Mouse (Mus musculus): Measurements from ENCODE around the gene Fars2.
"Not testable (repeated sequence)": the region's sequence is repeated elsewhere in the genome, so short reads cannot be mapped to it uniquely, and the experiment has no call there.

Gene Fars2

DNA sequence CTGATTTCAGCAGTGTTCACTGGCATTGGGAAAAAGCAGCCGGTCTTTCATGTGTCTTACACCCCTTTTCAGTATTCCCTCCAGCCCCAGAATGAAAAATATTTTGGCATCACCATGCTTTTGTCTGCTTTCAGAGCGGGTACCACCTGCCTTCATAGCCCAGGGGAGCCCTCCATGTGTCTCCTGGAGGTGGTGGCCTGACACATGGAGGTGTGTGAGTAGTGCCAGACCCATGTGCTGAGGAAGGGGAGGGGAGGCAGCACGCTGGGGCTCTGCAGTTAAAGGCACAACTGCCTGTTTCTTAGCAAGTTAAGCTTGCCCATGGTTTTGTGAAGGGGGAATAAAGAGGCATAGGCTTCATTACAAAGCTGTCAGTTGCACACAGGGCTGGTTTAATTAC, 176.3 kb downstream of the Fars2 start:
- in situ Hi-C loops (cut with MseI, MboI): loop anchor here (25.0 kb wide), 2 partner anchors 281 to 1019 kb away; no protein-coding TSS in a partner anchor

DNA sequence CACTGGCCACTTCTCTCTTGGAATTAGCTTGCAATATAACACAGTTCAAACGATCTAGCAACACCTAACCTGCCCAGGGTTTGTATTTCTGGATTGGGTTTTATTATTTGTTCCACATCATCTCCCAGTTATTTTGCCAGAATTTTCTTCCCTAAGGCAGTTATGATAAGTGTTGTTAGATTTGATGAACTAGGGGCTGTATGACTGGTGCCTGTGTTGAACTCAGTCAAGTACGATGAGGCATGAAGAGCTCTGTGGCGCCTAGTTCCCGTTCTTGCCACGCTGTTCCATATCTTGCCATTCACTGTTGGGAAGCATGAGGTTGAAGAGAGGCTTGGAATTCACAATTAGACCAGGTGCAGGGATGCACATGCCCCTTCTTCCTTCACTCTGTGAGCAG, 177.3 kb downstream of the Fars2 start:
- in situ Hi-C loops (cut with MseI, MboI): loop anchor here (25.0 kb wide), 2 partner anchors 282 to 1018 kb away; no protein-coding TSS in a partner anchor

DNA sequence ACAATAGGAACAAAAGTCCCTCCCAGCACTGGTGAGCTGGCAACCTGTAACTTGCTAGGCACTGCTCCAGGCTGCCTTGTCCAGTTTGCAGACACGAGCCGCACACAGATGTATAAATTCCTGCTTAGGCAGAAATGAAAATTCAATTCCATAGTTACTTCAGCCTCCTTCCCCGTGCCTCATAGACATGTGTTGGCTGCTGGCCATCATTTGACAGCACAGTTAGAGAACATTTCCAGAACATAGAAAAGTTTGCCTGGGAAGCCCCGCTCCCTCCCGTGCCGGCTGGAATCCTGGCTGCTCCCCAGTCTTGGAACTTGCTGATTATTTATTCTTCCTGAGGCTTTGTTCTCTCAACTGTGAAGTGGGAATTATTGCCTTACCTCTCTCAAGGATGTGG, 178.6 kb downstream of the Fars2 start:
- in situ Hi-C loops (cut with MseI, MboI): loop anchor here (25.0 kb wide), 2 partner anchors 284 to 1016 kb away; no protein-coding TSS in a partner anchor

DNA sequence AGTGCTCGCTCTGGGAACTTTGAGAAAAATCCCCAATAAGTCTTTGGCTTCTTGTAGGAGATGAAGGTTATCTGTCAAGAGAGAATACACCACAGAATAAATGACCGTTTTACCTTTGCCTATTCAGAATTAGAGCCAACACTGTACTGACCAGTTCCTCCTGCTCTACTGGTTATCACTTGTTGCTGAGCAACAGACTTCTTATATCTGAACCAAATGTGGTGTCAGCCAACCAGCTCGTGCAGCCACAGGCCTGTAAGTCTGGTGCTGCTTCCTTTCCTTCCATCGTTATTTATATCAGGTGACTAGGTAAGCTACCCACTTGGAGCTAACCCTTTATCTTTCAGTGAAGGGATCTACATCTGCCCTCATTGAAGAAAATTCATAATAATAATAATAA, 179.4 kb downstream of the Fars2 start:
- in situ Hi-C loops (cut with MseI, MboI): loop anchor here (25.0 kb wide), 2 partner anchors 284 to 1016 kb away; no protein-coding TSS in a partner anchor

DNA sequence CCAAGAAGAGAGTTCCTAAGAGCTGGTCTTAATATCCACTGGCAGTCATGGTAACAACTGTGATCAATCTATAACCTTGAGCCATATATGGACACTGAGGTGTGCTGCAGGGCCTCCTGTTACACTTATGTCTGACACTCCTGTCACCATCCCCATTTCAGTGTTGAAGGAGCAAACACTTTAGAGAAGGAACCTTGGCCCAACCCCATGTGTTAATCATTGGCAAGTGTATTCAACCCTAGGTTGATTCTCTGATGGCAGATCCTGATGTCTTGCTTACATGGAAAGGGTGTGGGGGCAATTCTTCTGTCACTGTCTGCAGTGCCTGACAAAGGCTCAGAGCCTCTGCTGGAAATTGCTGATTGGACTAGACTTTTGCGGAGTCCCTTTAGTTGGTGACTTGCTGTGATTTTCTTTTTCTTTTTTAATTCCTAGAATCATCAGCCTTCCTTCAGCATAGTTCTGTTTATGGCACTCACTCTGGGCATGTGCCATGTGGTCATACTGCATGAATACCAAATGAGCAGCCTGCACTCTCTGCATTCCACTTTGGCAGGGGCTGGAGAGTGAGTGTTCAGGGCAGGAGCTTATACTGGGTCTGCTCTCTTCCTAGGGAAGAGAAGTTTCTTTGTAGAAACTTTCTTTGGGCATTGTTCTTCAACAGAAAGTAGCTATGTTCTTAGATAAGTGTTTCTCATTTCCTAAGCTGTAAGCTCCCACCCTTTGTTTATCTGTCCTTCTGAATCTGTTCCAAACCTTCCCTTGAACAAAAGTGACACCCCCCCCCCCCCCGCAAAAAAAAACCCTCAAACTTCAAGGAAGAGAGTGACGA, 181.0 kb downstream of the Fars2 start:
- in situ Hi-C loops (cut with MseI, MboI): loop anchor here (25.0 kb wide), 2 partner anchors 286 to 1014 kb away; no protein-coding TSS in a partner anchor

- in situ Hi-C loops (cut with MseI, MboI): loop anchor here (25.0 kb wide), 2 partner anchors 286 to 1014 kb away; no protein-coding TSS in a partner anchor
Observed at GRCm38 (mm10) chr13:36298782-36299031, 181.5 kb downstream of the Fars2 start.

- in situ Hi-C loops (cut with MseI, MboI): no loop called here
Observed at GRCm38 (mm10) chr13:36302770-36303169, 185.6 kb downstream of the Fars2 start.

DNA sequence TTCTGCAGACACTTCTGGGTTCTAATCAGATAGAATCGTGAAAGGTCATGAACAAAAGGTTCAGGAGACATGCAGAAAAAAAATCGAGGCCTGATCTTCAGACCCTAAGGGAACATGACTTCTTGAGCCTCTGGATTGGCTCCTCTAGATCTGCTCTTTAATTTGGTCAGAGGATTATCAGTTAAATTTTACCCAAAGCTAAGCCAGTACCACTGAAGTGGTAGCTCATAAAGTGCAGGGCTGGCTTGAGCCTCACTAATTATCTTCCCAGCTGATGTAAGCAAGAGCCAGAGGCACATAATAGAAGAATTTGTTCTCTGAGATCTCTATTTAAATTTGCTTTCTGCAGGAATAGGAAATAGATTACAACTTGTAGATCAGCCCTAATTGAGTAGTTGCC, 188.1 kb downstream of the Fars2 start:
- in situ Hi-C loops (cut with MseI, MboI): no loop called here

GRCm38 (mm10) chr13:36307386-36307785, 190.2 kb downstream of the Fars2 start:
- in situ Hi-C loops (cut with MseI, MboI): no loop called here

- in situ Hi-C loops (cut with MseI, MboI): no loop called here
Observed at GRCm38 (mm10) chr13:36309160-36309559, 191.9 kb downstream of the Fars2 start.

- in situ Hi-C loops (cut with MseI, MboI): no loop called here
Observed at GRCm38 (mm10) chr13:36314218-36314617, 197.0 kb downstream of the Fars2 start.

- in situ Hi-C loops (cut with MseI, MboI): no loop called here
Observed at GRCm38 (mm10) chr13:36314860-36315800, 197.9 kb downstream of the Fars2 start.

GRCm38 (mm10) chr13:36317824-36318223, 200.6 kb downstream of the Fars2 start:
- in situ Hi-C loops (cut with MseI, MboI): no loop called here

DNA sequence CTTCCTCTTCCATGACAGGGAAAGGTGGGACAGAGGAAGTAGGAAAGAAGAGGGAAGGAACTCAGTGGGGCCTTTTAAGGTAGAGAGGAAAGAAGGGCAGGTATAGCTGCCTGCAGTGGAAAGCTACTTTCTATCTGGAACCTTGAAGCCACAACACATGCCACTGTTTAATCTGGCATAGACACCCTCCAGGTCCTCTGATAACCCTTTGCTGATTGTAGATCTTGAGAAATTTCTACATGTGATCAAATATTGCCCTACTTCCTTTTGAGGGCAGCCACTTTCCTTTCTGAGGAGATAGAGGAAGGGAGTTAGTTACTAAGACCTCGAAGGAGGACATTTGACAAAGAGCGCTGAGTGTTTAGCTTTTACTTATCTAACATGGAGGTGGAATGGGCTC, 207.4 kb downstream of the Fars2 start:
- in situ Hi-C loops (cut with MseI, MboI): no loop called here

DNA sequence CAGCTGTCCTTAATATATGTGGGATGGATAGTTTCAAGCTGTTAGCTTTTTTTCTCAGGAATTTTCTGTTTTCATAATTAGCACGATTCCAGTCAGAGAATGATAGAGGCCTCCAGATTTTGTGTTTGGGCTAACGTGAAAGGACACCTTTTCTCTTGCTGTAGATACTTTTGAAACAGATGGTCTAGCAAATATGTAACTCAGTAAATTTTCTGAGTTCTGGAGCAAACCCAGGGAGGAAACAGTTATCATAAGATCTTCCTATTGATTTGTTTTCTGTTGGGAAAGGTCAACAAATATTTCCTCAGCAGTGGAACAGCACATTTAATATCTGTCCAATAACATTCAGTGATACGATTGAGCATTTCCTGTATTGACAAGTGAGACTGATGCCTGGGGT, 209.3 kb downstream of the Fars2 start:
- in situ Hi-C loops (cut with MseI, MboI): no loop called here

DNA sequence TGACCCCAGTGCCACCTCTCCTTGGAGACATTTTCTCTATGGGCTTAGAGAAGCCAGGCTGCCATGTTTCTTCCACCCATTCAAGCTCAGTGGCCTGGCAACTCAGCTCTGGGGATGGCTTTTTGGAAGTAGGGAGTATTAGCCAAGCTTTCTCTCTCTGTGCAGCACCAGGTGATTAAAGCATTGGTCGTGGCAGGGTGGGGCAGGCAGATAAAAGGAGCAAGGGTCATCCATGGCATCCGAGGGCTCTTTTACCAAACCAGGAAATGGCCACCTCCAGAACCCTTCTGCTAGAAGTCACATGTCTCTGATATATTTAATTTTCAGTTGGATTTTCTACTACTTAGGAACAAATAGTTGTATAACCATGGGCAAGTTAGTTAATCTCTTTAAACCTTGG, 212.7 kb downstream of the Fars2 start:
- in situ Hi-C loops (cut with MseI, MboI): no loop called here

DNA sequence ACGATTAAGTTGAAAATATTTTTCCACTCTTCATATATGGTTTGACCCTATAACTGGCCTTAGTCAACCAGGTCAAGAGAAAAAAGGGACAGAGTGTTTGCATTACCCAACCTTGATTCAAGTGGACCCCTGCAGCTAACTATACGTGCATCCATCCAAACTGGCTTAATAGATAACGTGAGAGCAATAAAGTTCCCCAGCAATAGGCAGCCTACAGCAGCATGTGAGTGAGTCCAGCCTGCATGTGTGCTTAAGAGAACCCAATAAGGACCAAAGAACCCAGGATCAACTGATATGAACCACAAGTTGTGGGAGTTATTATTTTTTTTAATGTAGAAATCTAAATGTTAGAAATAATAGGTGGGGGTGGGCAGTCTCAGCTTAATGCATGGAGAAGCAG, 213.3 kb downstream of the Fars2 start:
- in situ Hi-C loops (cut with MseI, MboI): no loop called here

DNA sequence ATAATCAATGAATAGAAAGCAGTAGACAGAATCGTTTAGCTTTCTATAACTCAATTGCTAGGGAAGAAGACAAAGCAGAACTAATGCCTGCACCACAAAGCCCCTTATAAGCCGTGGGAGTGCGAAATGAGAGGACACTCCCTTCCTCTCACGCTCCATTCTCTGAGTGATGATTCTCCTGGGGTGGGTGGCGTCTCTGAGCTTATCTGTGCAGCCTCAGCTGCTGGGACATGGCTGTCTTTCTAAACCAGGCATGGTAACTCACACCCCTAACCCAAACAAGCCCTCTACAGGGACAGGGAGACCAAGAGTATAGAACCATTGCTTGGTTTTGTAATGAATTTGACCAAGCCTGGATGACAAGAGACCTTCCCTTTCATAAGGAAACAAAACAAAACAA, 217.5 kb downstream of the Fars2 start:
- in situ Hi-C loops (cut with MseI, MboI): no loop called here

DNA sequence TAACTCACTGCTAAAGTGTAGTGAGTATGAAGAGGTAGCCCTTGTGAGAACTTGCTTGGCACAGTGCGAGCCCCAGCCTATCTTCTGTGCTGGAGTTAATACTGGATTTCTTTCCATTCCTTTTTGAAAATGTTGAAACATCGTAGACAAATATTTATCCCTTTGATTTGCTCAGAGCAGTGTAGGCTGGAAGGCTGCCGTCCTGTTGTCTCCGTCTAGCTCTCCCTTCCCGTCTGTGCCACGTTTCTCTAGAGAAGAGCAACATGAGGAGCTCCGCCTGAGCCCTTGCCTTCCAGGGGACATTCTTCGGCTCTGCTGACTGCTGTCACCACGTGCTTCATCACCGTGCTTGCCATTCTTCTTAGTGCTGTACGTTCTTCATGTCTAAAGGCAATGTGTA, 234.3 kb downstream of the Fars2 start:
- in situ Hi-C loops (cut with MseI, MboI): no loop called here

DNA sequence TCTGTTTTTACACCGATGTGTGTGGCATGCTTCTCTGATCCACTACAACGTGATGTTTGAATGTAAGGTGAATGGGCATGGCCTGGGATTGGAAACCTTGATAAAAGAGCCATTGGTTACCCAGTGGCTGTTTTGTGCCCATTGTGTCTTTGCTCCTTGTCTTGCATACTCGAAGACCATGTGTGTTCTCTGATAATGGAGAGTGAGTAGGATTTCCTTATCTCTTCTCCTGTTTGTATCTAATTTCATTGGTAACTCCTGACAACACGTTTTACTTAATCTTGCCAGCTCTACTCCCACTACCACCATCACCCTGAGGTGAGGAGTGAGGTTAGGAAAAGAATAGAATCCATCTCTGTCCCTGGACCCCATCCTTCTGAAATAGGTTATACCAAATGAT, 240.3 kb downstream of the Fars2 start:
- in situ Hi-C loops (cut with MseI, MboI): no loop called here

GRCm38 (mm10) chr13:36361419-36361818, 244.2 kb downstream of the Fars2 start:
- in situ Hi-C loops (cut with MseI, MboI): no loop called here

- in situ Hi-C loops (cut with MseI, MboI): not testable (repeated sequence)
Observed at GRCm38 (mm10) chr13:36365719-36366118, 248.5 kb downstream of the Fars2 start.
